Mouse (Mus musculus): ENCODE data around the gene Zbtb12. TPM values are rescaled to one million over a fixed set of nuclear protein-coding genes. Genes with fewer than 3 reads are reported as not detected.

Zbtb12 gene
- total and polyA plus RNA-seq, 3 experiments, result 7.6 to 24.3 TPM; not detected in 1

GRCm38 (mm10) chr17:34881166-34881565, 1.9 kb downstream of the Zbtb12 start:
- Histone ChIP-seq H3K9me3 (replicated peaks; ENCODE audit: insufficient read depth, low read length) (no peaks in the 10 kb centered on the region), H3K4me1 (ENCODE audit: control insufficient read depth in 1 of 2, insufficient read depth in 2 of 2, low read length in 2 of 2) (no peaks in the 10 kb centered on the region), H3K79me2 (ENCODE audit: control insufficient read depth, insufficient read depth, low read length, poor library complexity) (no peaks in the 10 kb centered on the region), H3K27me3 (ENCODE audit: control insufficient read depth in 1 of 2, insufficient read depth in 2 of 2, low read length in 2 of 2) (no peaks in the 10 kb centered on the region), H3K27ac (ENCODE audit: control insufficient read depth, low read depth, low read length) (no peak overlapping the region), H3K4me3 (ENCODE audit: control insufficient read depth in 1 of 2, insufficient read depth in 1 of 2, low read depth in 2 of 2, low read length in 2 of 2) (no peak overlapping the region), H3K9ac (ENCODE audit: control insufficient read depth, low read depth, low read length, poor library complexity, severe bottlenecking) (no peak overlapping the region), H3K36me3 (ENCODE audit: control insufficient read depth in 1 of 2, insufficient read depth in 2 of 2, low read length in 2 of 2) (no peaks in the 10 kb centered on the region)
- no peak for DNase-seq (ENCODE audit: low read depth, low spot score)
- TF ChIP-seq GABPA (IDR thresholded peaks at IDR 0.05; ENCODE audit: low read depth, low read length) (no peak), NRF1 (IDR thresholded peaks at IDR 0.05; ENCODE audit: insufficient read depth, low read depth, low read length, poor library complexity, severe bottlenecking) (no peak), RAD21 (IDR thresholded peaks at IDR 0.05; ENCODE audit: low read depth, low read length) (no peak), SIN3A (IDR thresholded peaks at IDR 0.05; ENCODE audit: low read length) (no peak), UBTF (IDR thresholded peaks at IDR 0.05; ENCODE audit: borderline replicate concordance, insufficient read depth, low read depth, low read length) (no peak)

GRCm38 (mm10) chr17:34881683-34882310, 2.5 kb downstream of the Zbtb12 start, which contains the start of gene Gm20547:
Gm20547 (minus strand) TSS chr17:34882042.
- Histone ChIP-seq H3K36me3 (ENCODE audit: control insufficient read depth in 1 of 2, insufficient read depth in 2 of 2, low read length in 2 of 2) (no peaks in the 10 kb centered on the region), H3K4me1 (ENCODE audit: control insufficient read depth in 1 of 2, insufficient read depth in 2 of 2, low read length in 2 of 2) (no peaks in the 10 kb centered on the region), H3K27ac (ENCODE audit: control insufficient read depth, low read depth, low read length) (no peak within 1 kb of the TSS), H3K4me3 (ENCODE audit: control insufficient read depth in 1 of 2, insufficient read depth in 1 of 2, low read depth in 2 of 2, low read length in 2 of 2) (no peak within 1 kb of the TSS), H3K9ac (ENCODE audit: control insufficient read depth, low read depth, low read length, poor library complexity, severe bottlenecking) (no peak within 1 kb of the TSS), H3K79me2 (ENCODE audit: control insufficient read depth, insufficient read depth, low read length, poor library complexity) (no peaks in the 10 kb centered on the region), H3K9me3 (replicated peaks; ENCODE audit: insufficient read depth, low read length) (no peaks in the 10 kb centered on the region), H3K27me3 (ENCODE audit: control insufficient read depth in 1 of 2, insufficient read depth in 2 of 2, low read length in 2 of 2) (no peaks in the 10 kb centered on the region)
- no peak for DNase-seq (ENCODE audit: low read depth, low spot score)
- TF ChIP-seq POLR2A (IDR thresholded peaks at IDR 0.05; ENCODE audit: control insufficient read depth in 1 of 2, insufficient read depth in 1 of 2, low read depth in 1 of 2, low read length in 2 of 2, poor library complexity in 1 of 2) (no peak), MAX (IDR thresholded peaks at IDR 0.05; ENCODE audit: low read length) (no peak)

GRCm38 (mm10) chr17:34883332-34883731, 4.0 kb downstream of the Zbtb12 start:
- H3K4me3 ChIP-seq (ENCODE audit: control insufficient read depth in 1 of 2, insufficient read depth in 1 of 2, low read depth in 2 of 2, low read length in 2 of 2), result no peak overlapping the region
- no peaks in the 10 kb centered on the region for H3K79me2 ChIP-seq (ENCODE audit: control insufficient read depth, insufficient read depth, low read length, poor library complexity)
- no peaks in the 10 kb centered on the region for H3K9me3 ChIP-seq (replicated peaks; ENCODE audit: insufficient read depth, low read length)
- TF ChIP-seq ELF1 (IDR thresholded peaks at IDR 0.05; ENCODE audit: low read depth, low read length) (no peak), MYC (IDR thresholded peaks at IDR 0.05; ENCODE audit: low read depth, low read length) (no peak), CTCF (IDR thresholded peaks at IDR 0.05 in 2 of 3, conservative IDR thresholded peaks at IDR 0.05 in 1 of 3; ENCODE audit: control insufficient read depth in 1 of 3, insufficient read depth in 1 of 3, low read depth in 2 of 3, low read length in 3 of 3, poor library complexity in 1 of 3, severe bottlenecking in 1 of 3) (peak in 1 of 3 experiments; percentile 19; a peak in 2 of 6 replicates), TBP (IDR thresholded peaks at IDR 0.05; ENCODE audit: low read depth, low read length) (no peak), EP300 (IDR thresholded peaks at IDR 0.05; ENCODE audit: low read depth in 1 of 2, low read length in 2 of 2) (no peak)
- H3K27ac ChIP-seq (ENCODE audit: control insufficient read depth, low read depth, low read length), result no peak overlapping the region
- H3K27me3 ChIP-seq (ENCODE audit: control insufficient read depth in 1 of 2, insufficient read depth in 2 of 2, low read length in 2 of 2), result no peaks in the 10 kb centered on the region
- H3K36me3 ChIP-seq (ENCODE audit: control insufficient read depth in 1 of 2, insufficient read depth in 2 of 2, low read length in 2 of 2), result no peaks in the 10 kb centered on the region
- no peak overlapping the region for H3K9ac ChIP-seq (ENCODE audit: control insufficient read depth, low read depth, low read length, poor library complexity, severe bottlenecking)
- H3K4me1 ChIP-seq (ENCODE audit: control insufficient read depth in 1 of 2, insufficient read depth in 2 of 2, low read length in 2 of 2), result no peaks in the 10 kb centered on the region
- DNase-seq (ENCODE audit: low read depth, low spot score), result peak; percentile 40
